Mouse (Mus musculus): Measurements from ENCODE around the gene Polg2. TPM values are rescaled to one million over a fixed set of nuclear protein-coding genes. Genes with fewer than 3 reads are reported as not detected.
"Not testable (repeated sequence)": the region's sequence is repeated elsewhere in the genome, so short reads cannot be mapped to it uniquely, and the experiment has no call there.

Gene Polg2
- total RNA-seq, 2 experiments from 2014 or later: 4.3 to 6.1 TPM

GRCm38 (mm10) chr11:106762800-106763185, 16.5 kb downstream of the Polg2 start:
- no peak for DNase-seq (ENCODE audit: low spot score in 2 of 2)

GRCm38 (mm10) chr11:106762139-106762799, 17.1 kb downstream of the Polg2 start:
- no peak for DNase-seq (ENCODE audit: low spot score in 2 of 2)

GRCm38 (mm10) chr11:106760511-106760910, 18.8 kb downstream of the Polg2 start:
- no peak for DNase-seq (ENCODE audit: low spot score in 2 of 2)

GRCm38 (mm10) chr11:106759028-106759427, 20.3 kb downstream of the Polg2 start:
- no peak for DNase-seq (ENCODE audit: low spot score in 2 of 2)

GRCm38 (mm10) chr11:106755583-106755982, 23.8 kb downstream of the Polg2 start:
- no peak for DNase-seq (ENCODE audit: low spot score in 2 of 2)

- DNase-seq (ENCODE audit: low spot score in 2 of 2): no peak
Observed at GRCm38 (mm10) chr11:106753314-106753713, 26.0 kb downstream of the Polg2 start.

GRCm38 (mm10) chr11:106752103-106752502, 27.2 kb downstream of the Polg2 start:
- DNase-seq (ENCODE audit: low spot score in 2 of 2): no peak

GRCm38 (mm10) chr11:106751039-106752018, 28.0 kb downstream of the Polg2 start, which contains the start of gene Milr1:
Milr1 (plus strand) TSS chr11:106751226.
- DNase-seq (ENCODE audit: low spot score in 2 of 2): no peak

GRCm38 (mm10) chr11:106750121-106750751, 29.1 kb downstream of the Polg2 start, which contains the start of gene Pecam1:
Pecam1 (minus strand) TSS chr11:106750628.
- no peak for DNase-seq (ENCODE audit: low spot score in 2 of 2)

GRCm38 (mm10) chr11:106749557-106750120, 29.7 kb downstream of the Polg2 start:
- DNase-seq (ENCODE audit: low spot score in 2 of 2): not testable (repeated sequence)

- DNase-seq (ENCODE audit: low spot score in 2 of 2): no peak
Observed at GRCm38 (mm10) chr11:106744949-106745348, 34.4 kb downstream of the Polg2 start.

- no peak for DNase-seq (ENCODE audit: low spot score in 2 of 2)
Observed at GRCm38 (mm10) chr11:106742388-106742841, 36.9 kb downstream of the Polg2 start.

GRCm38 (mm10) chr11:106741826-106742225, 37.5 kb downstream of the Polg2 start:
- no peak for DNase-seq (ENCODE audit: low spot score in 2 of 2)

GRCm38 (mm10) chr11:106741232-106741631, 38.1 kb downstream of the Polg2 start:
- no peak for DNase-seq (ENCODE audit: low spot score in 2 of 2)

- not testable (repeated sequence) for DNase-seq (ENCODE audit: low spot score in 2 of 2)
Observed at GRCm38 (mm10) chr11:106740724-106741123, 38.6 kb downstream of the Polg2 start.

GRCm38 (mm10) chr11:106739116-106739515, 40.2 kb downstream of the Polg2 start:
- no peak for DNase-seq (ENCODE audit: low spot score in 2 of 2)

- no peak for DNase-seq (ENCODE audit: low spot score in 2 of 2)
Observed at GRCm38 (mm10) chr11:106737178-106737621, 42.1 kb downstream of the Polg2 start.

GRCm38 (mm10) chr11:106736614-106737013, 42.7 kb downstream of the Polg2 start:
- DNase-seq (ENCODE audit: low spot score in 2 of 2): no peak

- no peak for DNase-seq (ENCODE audit: low spot score in 2 of 2)
Observed at GRCm38 (mm10) chr11:106730714-106731113, 48.6 kb downstream of the Polg2 start.

- DNase-seq (ENCODE audit: low spot score in 2 of 2): no peak
Observed at GRCm38 (mm10) chr11:106729656-106730055, 49.7 kb downstream of the Polg2 start.

Measured in adrenal gland, adult 18-20 months (tissue).